Mouse (Mus musculus) limb, embryonic 11.5 days (tissue): ENCODE data around the gene H2-Eb2. TPM values are rescaled to one million over a fixed set of nuclear protein-coding genes. Genes with fewer than 3 reads are reported as not detected.

ENCODE experiments used
- ATAC-seq: fragments of 200-750 bp; cut with Nextera tagmentation; 2 replicates; pipeline ENCODE4 v1.8.0; 2017; ENCODE audit warnings: low read depth; ENCODE audit not compliant: insufficient number of reproducible peaks, low FRiP score, low TSS enrichment
- DNase-seq: peaks from one replicate; pipeline ENCODE4 v3.0.0-alpha.2; 2015; ENCODE audit warnings: low spot score
- H3K27ac ChIP-seq: fragments of 300-500 bp; sonication (generic); replicated peaks from 2 replicates; pipeline ENCODE4 v1.5.1; 2014; ENCODE audit warnings: low read depth, mild to moderate bottlenecking, low read length
- H3K27me3 ChIP-seq: fragments of 300-500 bp; sonication (generic); 2 replicates; pipeline ENCODE4 v1.6.1; 2014; ENCODE audit warnings: mild to moderate bottlenecking, low read length, mixed read lengths; ENCODE audit not compliant: control insufficient read depth, insufficient read depth
- H3K36me3 ChIP-seq: fragments of 300-500 bp; sonication (generic); 2 replicates; pipeline ENCODE4 v1.6.1; 2014; ENCODE audit warnings: mild to moderate bottlenecking, low read length, moderate library complexity, mixed read lengths; ENCODE audit not compliant: control insufficient read depth, insufficient read depth
- H3K4me1 ChIP-seq: fragments of 300-500 bp; sonication (generic); 2 replicates; pipeline ENCODE4 v1.6.1; 2014; ENCODE audit warnings: low read length, mixed read lengths; ENCODE audit not compliant: control insufficient read depth, insufficient read depth
- H3K4me2 ChIP-seq: fragments of 300-500 bp; sonication (generic); 2 replicates; pipeline ENCODE4 v1.6.1; 2014; ENCODE audit warnings: low read depth, mild to moderate bottlenecking, moderate library complexity; ENCODE audit not compliant: severe bottlenecking
- H3K4me3 ChIP-seq: fragments of 300-500 bp; sonication (generic); 2 replicates; pipeline ENCODE4 v1.5.1; 2014; ENCODE audit warnings: low read depth, low read length
- H3K9ac ChIP-seq: fragments of 300-500 bp; sonication (generic); 2 replicates; pipeline ENCODE4 v1.6.1; 2014; ENCODE audit warnings: mild to moderate bottlenecking, low read length
- H3K9me3 ChIP-seq: fragments of 300-500 bp; sonication (generic); 2 replicates; pipeline ENCODE4 v1.6.1; 2016; ENCODE audit warnings: low read length; ENCODE audit not compliant: control insufficient read depth
- WGBS: fragments of 180-500 bp; shearing (Covaris S2); extraction: QIAGEN DNeasy Blood & Tissue Kit; methylation state at CpG from one replicate; pipeline ENCODE4 v1.1.7; 2014; 5-methylcytosine and 5-hydroxymethylcytosine counted together
- polyA plus RNA-seq: library from polyadenylated mRNA; unstranded; fragments of >200 nt; fragmentation: Nextera tagmentation; extraction: Ambion mirVana; gene quantifications from 2 replicates; pipeline ENCODE4 v1.2.1, GENCODE M21; 2014

H2-Eb2 gene
- polyA plus RNA-seq, 1 experiment from 2014 or later: 0.07 TPM

- Histone ChIP-seq H3K27me3 (no peaks in the 10 kb centered on the region), H3K9me3 (no peaks in the 10 kb centered on the region), H3K9ac (no peak overlapping the region), H3K36me3 (no peaks in the 10 kb centered on the region), H3K4me1 (0 out of 2 replicates have a peak, but pooled peaks cover 3% of the 10 kb centered on the region), H3K27ac (no peak overlapping the region), H3K4me3 (no peak overlapping the region), H3K4me2 (no peak overlapping the region)
- 18% methylated on average over 8 of the region's 8 CpGs for WGBS
- peak; percentile 95 for DNase-seq
- ATAC-seq: 0 out of 2 replicates have a peak, but pooled peaks have one; percentile 70
Measured at GRCm38 (mm10) chr17:34291609-34292008, 33.9 kb upstream of the H2-Eb2 start.

- H3K27ac ChIP-seq: no peak overlapping the region
- H3K9ac ChIP-seq: no peak overlapping the region
- no peaks in the 10 kb centered on the region for H3K9me3 ChIP-seq
- H3K4me2 ChIP-seq: no peak overlapping the region
- 91% methylated on average over 4 of the region's 4 CpGs for whole genome bisulfite sequencing
- ATAC-seq: no peak
- 0 out of 2 replicates have a peak, but pooled peaks cover 3% of the 10 kb centered on the region for H3K4me1 ChIP-seq
- no peak overlapping the region for H3K4me3 ChIP-seq
- no peaks in the 10 kb centered on the region for H3K36me3 ChIP-seq
- no peak for DNase-seq
- no peaks in the 10 kb centered on the region for H3K27me3 ChIP-seq
Measured at GRCm38 (mm10) chr17:34292570-34292969, 32.9 kb upstream of the H2-Eb2 start.

- 64% methylated on average over 2 of the region's 2 CpGs for WGBS
- H3K4me2 ChIP-seq: no peak overlapping the region
- no peaks in the 10 kb centered on the region for H3K27me3 ChIP-seq
- no peak overlapping the region for H3K9ac ChIP-seq
- H3K36me3 ChIP-seq: no peaks in the 10 kb centered on the region
- ATAC-seq (no peak), DNase-seq (no peak)
- H3K27ac ChIP-seq: no peak overlapping the region
- H3K4me3 ChIP-seq: no peak overlapping the region
- H3K9me3 ChIP-seq: no peaks in the 10 kb centered on the region
- H3K4me1 ChIP-seq: 0 out of 2 replicates have a peak, but pooled peaks cover 3% of the 10 kb centered on the region
Measured at GRCm38 (mm10) chr17:34293533-34293932, 31.9 kb upstream of the H2-Eb2 start.

- Histone ChIP-seq H3K27me3 (no peaks in the 10 kb centered on the region), H3K9me3 (no peaks in the 10 kb centered on the region), H3K4me3 (no peak overlapping the region), H3K9ac (no peak overlapping the region), H3K4me2 (no peak overlapping the region), H3K36me3 (no peaks in the 10 kb centered on the region), H3K4me1 (0 out of 2 replicates have a peak, but pooled peaks cover 3% of the 10 kb centered on the region), H3K27ac (no peak overlapping the region)
- ATAC-seq (no peak), DNase-seq (no peak)
- WGBS: 73% methylated on average over 4 of the region's 4 CpGs
Measured at GRCm38 (mm10) chr17:34294249-34294648, 31.2 kb upstream of the H2-Eb2 start.

- Histone ChIP-seq H3K36me3 (no peaks in the 10 kb centered on the region), H3K9me3 (no peaks in the 10 kb centered on the region), H3K27ac (no peak overlapping the region), H3K4me2 (no peak overlapping the region), H3K4me1 (0 out of 2 replicates have a peak, but pooled peaks cover 3% of the 10 kb centered on the region), H3K4me3 (no peak overlapping the region), H3K9ac (no peak overlapping the region), H3K27me3 (no peaks in the 10 kb centered on the region)
- DNase-seq (no peak), ATAC-seq (no peak)
Measured at GRCm38 (mm10) chr17:34295307-34295706, 30.2 kb upstream of the H2-Eb2 start.

- peak overlapping the region; percentile 42 for H3K4me2 ChIP-seq
- H3K4me3 ChIP-seq: no peak overlapping the region
- no peaks in the 10 kb centered on the region for H3K27me3 ChIP-seq
- H3K9ac ChIP-seq: no peak overlapping the region
- DNase-seq: peak; percentile 48
- no peaks in the 10 kb centered on the region for H3K36me3 ChIP-seq
- 25% methylated on average over 23 of the region's 23 CpGs for WGBS
- H3K4me1 ChIP-seq: 0 out of 2 replicates have a peak, but pooled peaks cover 3% of the 10 kb centered on the region
- ATAC-seq: no peak
- no peak overlapping the region for H3K27ac ChIP-seq
- H3K9me3 ChIP-seq: no peaks in the 10 kb centered on the region
Measured at GRCm38 (mm10) chr17:34295891-34296794, 29.3 kb upstream of the H2-Eb2 start.

- Histone ChIP-seq H3K4me3 (no peak overlapping the region), H3K27me3 (no peaks in the 10 kb centered on the region), H3K4me2 (no peak overlapping the region), H3K4me1 (no peaks in the 10 kb centered on the region), H3K36me3 (no peaks in the 10 kb centered on the region), H3K9ac (no peak overlapping the region), H3K9me3 (no peaks in the 10 kb centered on the region), H3K27ac (no peak overlapping the region)
- WGBS: 64% methylated on average over 3 of the region's 3 CpGs
- ATAC-seq (no peak), DNase-seq (no peak)
Measured at GRCm38 (mm10) chr17:34299356-34299755, 26.1 kb upstream of the H2-Eb2 start.

- 92% methylated on average over 8 of the region's 8 CpGs for WGBS
- H3K4me3 ChIP-seq: no peak overlapping the region
- no peaks in the 10 kb centered on the region for H3K9me3 ChIP-seq
- no peak overlapping the region for H3K4me2 ChIP-seq
- no peak overlapping the region for H3K27ac ChIP-seq
- no peak overlapping the region for H3K9ac ChIP-seq
- no peak for ATAC-seq
- H3K27me3 ChIP-seq: no peaks in the 10 kb centered on the region
- no peaks in the 10 kb centered on the region for H3K36me3 ChIP-seq
- no peak for DNase-seq
- no peaks in the 10 kb centered on the region for H3K4me1 ChIP-seq
Measured at GRCm38 (mm10) chr17:34300071-34300470, 25.4 kb upstream of the H2-Eb2 start.
